ENCODE assay signal across 10 mouse cellular contexts in the genomic region with DNA sequence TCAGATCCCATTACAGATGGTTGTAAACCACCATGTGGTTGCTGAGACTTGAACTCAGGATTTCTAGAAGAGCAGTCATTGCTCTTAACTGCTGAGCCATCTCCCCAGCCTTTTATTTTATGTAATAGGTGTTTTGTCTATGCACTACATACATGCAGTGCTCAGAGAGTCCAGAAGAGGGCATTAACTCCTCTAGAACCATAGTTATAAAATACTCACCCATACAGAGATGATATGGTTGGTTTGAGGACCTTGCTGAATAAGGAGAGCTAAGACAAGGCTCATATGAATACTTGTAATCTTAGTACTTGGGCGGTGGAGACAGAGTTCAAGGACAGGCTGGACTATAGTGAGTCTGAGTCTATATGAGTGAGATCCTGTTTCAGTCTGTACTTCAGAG. TPM values are rescaled to one million over a fixed set of nuclear protein-coding genes. Genes with fewer than 3 reads are reported as not detected.
A peak's percentile ranks its signal among the peaks of the same experiment; 100 is the strongest.
DNase-seq lines count a peak whose midpoint lies in the region; ATAC-seq and TF ChIP-seq lines count a peak whose summit lies in the region.
"Had no signal": no experiment of that assay in that cellular context is flagged by ENCODE, and none has a peak within 500 bp of the region (broad histone marks: within the 10 kb centered on the region; RNA-seq: fewer than 3 reads in every experiment).

No protein-coding gene starts in this region.

- H3K27ac ChIP-seq in MEL (ENCODE audit: control insufficient read depth, low read depth, low read length), result no peak overlapping the region
- no peak overlapping the region for H3K27ac ChIP-seq in hindbrain, embryonic 10.5 days
- H3K27ac ChIP-seq: lung, embryonic 15.5 days had no signal

- no peaks in the 10 kb centered on the region for H3K79me2 ChIP-seq in MEL (ENCODE audit: control insufficient read depth, insufficient read depth, low read length, poor library complexity)

- no peak overlapping the region for H3K4me3 ChIP-seq in MEL (ENCODE audit: control insufficient read depth in 1 of 2, insufficient read depth in 1 of 2, low read depth in 2 of 2, low read length in 2 of 2)
- H3K4me3 ChIP-seq in hindbrain, embryonic 10.5 days, result no peak overlapping the region
- H3K4me3 ChIP-seq: erythroblast, embryonic 14.5 days; lung, embryonic 15.5 days had no signal

- 89% methylated on average over 1 of the region's 1 CpGs for WGBS in hindbrain, embryonic 10.5 days

- peak in 2 of 3 experiments; percentile 44 to 66; a peak in 4 of 6 replicates for TF ChIP-seq CTCF in MEL (IDR thresholded peaks at IDR 0.05 in 2 of 3, conservative IDR thresholded peaks at IDR 0.05 in 1 of 3; ENCODE audit: control insufficient read depth in 1 of 3, insufficient read depth in 1 of 3, low read depth in 2 of 3, low read length in 3 of 3, poor library complexity in 1 of 3, severe bottlenecking in 1 of 3)

- no peak for TF ChIP-seq POLR2A in MEL (IDR thresholded peaks at IDR 0.05; ENCODE audit: control insufficient read depth in 1 of 2, insufficient read depth in 1 of 2, low read depth in 1 of 2, low read length in 2 of 2, poor library complexity in 1 of 2)

- no peaks in the 10 kb centered on the region for H3K27me3 ChIP-seq in MEL (ENCODE audit: control insufficient read depth in 1 of 2, insufficient read depth in 2 of 2, low read length in 2 of 2)
- H3K27me3 ChIP-seq in hindbrain, embryonic 10.5 days (ENCODE audit: insufficient read depth, poor library complexity, severe bottlenecking), result no peaks in the 10 kb centered on the region
- H3K27me3 ChIP-seq: lung, embryonic 15.5 days had no signal

- intact Hi-C loops in left cerebral cortex, postnatal 4 days (cut with DNase I), result no loop called here

- peak; percentile 59 for TF ChIP-seq RAD21 in MEL (IDR thresholded peaks at IDR 0.05; ENCODE audit: low read depth, low read length)

- no peak for TF ChIP-seq EP300 in MEL (IDR thresholded peaks at IDR 0.05; ENCODE audit: low read depth in 1 of 2, low read length in 2 of 2)

- H3K9me3 ChIP-seq in MEL (replicated peaks; ENCODE audit: insufficient read depth, low read length), result no peaks in the 10 kb centered on the region
- H3K9me3 ChIP-seq in hindbrain, embryonic 10.5 days, result no peaks in the 10 kb centered on the region
- H3K9me3 ChIP-seq: lung, embryonic 15.5 days had no signal

- no peak overlapping the region for H3K9ac ChIP-seq in MEL (ENCODE audit: control insufficient read depth, low read depth, low read length, poor library complexity, severe bottlenecking)
- H3K9ac ChIP-seq: lung, embryonic 15.5 days had no signal

- H3K36me3 ChIP-seq in MEL (ENCODE audit: control insufficient read depth in 1 of 2, insufficient read depth in 2 of 2, low read length in 2 of 2), result 0 out of 4 replicates have a peak, but pooled peaks cover 0 to 2% of the 10 kb centered on the region in 2 experiments
- peaks cover 75% of the 10 kb centered on the region for H3K36me3 ChIP-seq in hindbrain, embryonic 10.5 days

- DNase-seq in left cerebral cortex, adult 18-20 months (ENCODE audit: low spot score in 2 of 2), result peak; percentile 47 to 51
- DNase-seq in left cerebral cortex, adult 8-10 months (ENCODE audit: low spot score in 2 of 2), result no peak
- peak; percentile 75 for DNase-seq in MEL (ENCODE audit: low read depth, low spot score)
- peak; percentile 59 for DNase-seq in c-Kit-positive CD71-positive TER-119-negative erythroid progenitor cells, embryonic 14.5 days (ENCODE audit: low read depth)
- DNase-seq in left cerebral cortex, postnatal 4 days, result peak; percentile 25
- DNase-seq in right cerebral cortex, postnatal 36 days (ENCODE audit: low spot score in 2 of 2), result peak; percentile 16 to 26
- no peak for DNase-seq in hindbrain, embryonic 10.5 days (ENCODE audit: low spot score)

- H3K4me1 ChIP-seq in MEL (ENCODE audit: control insufficient read depth in 1 of 2, insufficient read depth in 2 of 2, low read length in 2 of 2), result no peaks in the 10 kb centered on the region
- H3K4me1 ChIP-seq in hindbrain, embryonic 10.5 days (replicated peaks), result no peaks in the 10 kb centered on the region
- H3K4me1 ChIP-seq: lung, embryonic 15.5 days had no signal

- peak; percentile 56 for ATAC-seq in granulocyte monocyte progenitor cell, adult 5-6 weeks (replicated peaks; ENCODE audit: poor library complexity, severe bottlenecking)

TF ChIP-seq in MEL, 35 proteins besides CTCF, POLR2A, EP300 and RAD21:
- peak; percentile 76 for TF ChIP-seq SMC3 (IDR thresholded peaks at IDR 0.05; ENCODE audit: low read depth, low read length)
- peak; percentile 60 for TF ChIP-seq ZC3H11A (IDR thresholded peaks at IDR 0.05; ENCODE audit: low read depth, low read length)
- no peak for TF ChIP-seq ETS1 (IDR thresholded peaks at IDR 0.05; ENCODE audit: low read depth, low read length)

RNA-seq across cellular contexts. Expression of gene Sin3a, which starts 15.6 kb away (rescaled TPM):
- total RNA-seq in left cerebral cortex, adult 18-20 months (2021), result 10 to 100 TPM; 32.3 to 34.7 TPM
- total RNA-seq in left cerebral cortex, adult 8-10 months (2022), result 10 to 100 TPM; 39.1 to 52.4 (median 45.5) TPM
- 27.0 and 37.5 TPM in 2 replicates for total RNA-seq in MEL (2012; rRNA removed)
- 100 to 1,000 TPM in 1 of 2 experiments, 10 to 100 TPM in 1; 47.5 to 715 TPM for polyA plus RNA-seq in MEL (2012; ENCODE audit: insufficient read depth in 1 of 2, insufficient read length in 2 of 2, low read depth in 1 of 2, low replicate concordance in 2 of 2, missing spikeins in 1 of 2)
- 57.1 and 77.6 TPM in 2 replicates for total RNA-seq in granulocyte monocyte progenitor cell, adult 5-6 weeks (2014; fragmentation: Nextera tagmentation)
- 94.9 and 150 TPM in 2 replicates for total RNA-seq in granulocyte monocyte progenitor cell, adult 5-6 weeks (2017)
- total RNA-seq in left cerebral cortex, postnatal 4 days (2021), result 10 to 100 TPM; 42.4 to 45.8 TPM
- 46.7 and 51.0 TPM in 2 replicates for polyA plus RNA-seq in hindbrain, embryonic 10.5 days (2016; fragmentation: Nextera tagmentation; extraction: Ambion mirVana)

Comparison
In these comparisons a context has a peak if more than half of its experiments do, and no peak if none do; other contexts are left out.
1. DNase-seq: peak in left cerebral cortex, adult 18-20 months (2 of 2), MEL (single experiment), c-Kit-positive CD71-positive TER-119-negative erythroid progenitor cells, embryonic 14.5 days (single experiment), left cerebral cortex, postnatal 4 days (single experiment) and right cerebral cortex, postnatal 36 days (2 of 2); none in left cerebral cortex, adult 8-10 months (0 of 2) and hindbrain, embryonic 10.5 days (single experiment).